Mouse (Mus musculus): ENCODE data around the gene Snx21. TPM values are rescaled to one million over a fixed set of nuclear protein-coding genes. Genes with fewer than 3 reads are reported as not detected.
"Not testable (repeated sequence)": the region's sequence is repeated elsewhere in the genome, so short reads cannot be mapped to it uniquely, and the experiment has no call there.

The Snx21 gene
- total RNA-seq, 2 experiments from 2014 or later: 22.9 to 24.1 TPM

GRCm38 (mm10) chr2:164795868-164796267 is 10.2 kb downstream of the Snx21 start:
- DNase-seq: no peak

GRCm38 (mm10) chr2:164798554-164798953 is 12.9 kb downstream of the Snx21 start:
- DNase-seq: not testable (repeated sequence)

GRCm38 (mm10) chr2:164800252-164801004 is 14.8 kb downstream of the Snx21 start:
- no peak for DNase-seq

GRCm38 (mm10) chr2:164803201-164803920 is 17.7 kb downstream of the Snx21 start:
- DNase-seq: no peak

- DNase-seq: no peak
These were observed 18.3 kb downstream of the Snx21 start for GRCm38 (mm10) chr2:164803921-164804313.

- DNase-seq: peak; percentile 99
These were observed 19.1 kb downstream of the Snx21 start, which contains the start of the genes Acot8 and Zswim3 for GRCm38 (mm10) chr2:164804533-164805331. Gene Acot8, minus strand, starts transcription at chr2:164804882. Gene Zswim3, plus strand, starts transcription at chr2:164805098.

GRCm38 (mm10) chr2:164805332-164805718 is 19.7 kb downstream of the Snx21 start:
- no peak for DNase-seq

- DNase-seq: no peak
These were observed 21.0 kb downstream of the Snx21 start for GRCm38 (mm10) chr2:164806614-164807013.

- DNase-seq: no peak
These were observed 27.9 kb downstream of the Snx21 start for GRCm38 (mm10) chr2:164813557-164813956.

GRCm38 (mm10) chr2:164815348-164815747 is 29.7 kb downstream of the Snx21 start:
- no peak for DNase-seq

GRCm38 (mm10) chr2:164815821-164816220 is 30.2 kb downstream of the Snx21 start:
- DNase-seq: no peak

- DNase-seq: no peak
These were observed 31.6 kb downstream of the Snx21 start for GRCm38 (mm10) chr2:164817206-164817605.

GRCm38 (mm10) chr2:164817703-164818102 is 32.1 kb downstream of the Snx21 start:
- no peak for DNase-seq

- no peak for DNase-seq
These were observed 35.4 kb downstream of the Snx21 start for GRCm38 (mm10) chr2:164821060-164821459.

GRCm38 (mm10) chr2:164822636-164823165 is 37.1 kb downstream of the Snx21 start, which contains the start of gene Zswim1:
Gene Zswim1, plus strand, starts transcription at chr2:164822686.
- DNase-seq: peak; percentile 100

GRCm38 (mm10) chr2:164823181-164823585 is 37.6 kb downstream of the Snx21 start:
- peak; percentile 40 for DNase-seq

GRCm38 (mm10) chr2:164823969-164824368 is 38.3 kb downstream of the Snx21 start:
- no peak for DNase-seq

GRCm38 (mm10) chr2:164825521-164825920 is 39.9 kb downstream of the Snx21 start:
- no peak for DNase-seq

- no peak for DNase-seq
These were observed 41.7 kb downstream of the Snx21 start for GRCm38 (mm10) chr2:164827146-164827850.

- no peak for DNase-seq
These were observed 42.8 kb downstream of the Snx21 start, which contains the start of gene Spata25 for GRCm38 (mm10) chr2:164828437-164828836. Gene Spata25, minus strand, starts transcription at chr2:164828537.

GRCm38 (mm10) chr2:164829090-164829489 is 43.5 kb downstream of the Snx21 start:
- DNase-seq: no peak

GRCm38 (mm10) chr2:164831029-164831428 is 45.4 kb downstream of the Snx21 start:
- no peak for DNase-seq

Data from heart, postnatal 4 days (tissue).